Mouse (Mus musculus) left cerebral cortex, postnatal 14 days (tissue): ENCODE measurements around the gene Mdm1. TPM values are rescaled to one million over a fixed set of nuclear protein-coding genes. Genes with fewer than 3 reads are reported as not detected.
"Not testable (repeated sequence)": the region's sequence is repeated elsewhere in the genome, so short reads cannot be mapped to it uniquely, and the experiment has no call there.

Source experiments
- DNase-seq, 2 experiments: peaks; one replicate each; pipeline ENCODE4 v3.0.0; 2021 to 2022; ENCODE audit warnings: low spot score in 2 of 2, mixed read lengths in 1 of 2
- intact Hi-C: fragments of 180-260 bp; cut with DNase I; formaldehyde crosslinking; loops from one replicate; pipeline ENCODE4 v1.15.1; 2025
- total RNA-seq, 2 experiments: library from RNA; stranded (reverse); gene quantifications; 2 replicates each; pipeline ENCODE4 v1.2.3; 2021

The Mdm1 gene
- total RNA-seq, 2 experiments from 2014 or later = 8.3 to 8.6 TPM

- intact Hi-C loops = not testable (repeated sequence)
Measured at GRCm38 (mm10) chr10:118175542-118175941, 33.9 kb downstream of the Mdm1 start.

GRCm38 (mm10) chr10:118178735-118179151 lies 37.1 kb downstream of the Mdm1 start:
- intact Hi-C loops = no loop called here

More at GRCm38 (mm10) chr10:118175542-118175941, 33.9 kb downstream of the Mdm1 start:
- not testable (repeated sequence) for DNase-seq

GRCm38 (mm10) chr10:118179265-118179664 lies 37.7 kb downstream of the Mdm1 start:
- intact Hi-C loops = no loop called here
- no peak for DNase-seq

More at GRCm38 (mm10) chr10:118178735-118179151, 37.1 kb downstream of the Mdm1 start:
- no peak for DNase-seq

- DNase-seq, intact Hi-C loops: not testable (repeated sequence)
Measured at GRCm38 (mm10) chr10:118195150-118195549, 53.5 kb downstream of the Mdm1 start.

GRCm38 (mm10) chr10:118204642-118205041 lies 63.0 kb downstream of the Mdm1 start, which contains the start of gene Il22:
Gene Il22 (plus strand): TSS chr10:118204942.
- DNase-seq = no peak
- intact Hi-C loops = no loop called here

GRCm38 (mm10) chr10:118215719-118216393 lies 74.2 kb downstream of the Mdm1 start:
- intact Hi-C loops, DNase-seq: not testable (repeated sequence)

Other genes starting within 250 kb of the Mdm1 start
- gene Il22, start 63.1 kb downstream of the Mdm1 start, total RNA-seq = not detected
- gene Gm32717, start 99.0 kb downstream of the Mdm1 start, total RNA-seq = under 1 TPM; 0.75 to 0.85 TPM
- under 1 TPM; 0.75 to 0.85 TPM for gene Gm32802, start 116.9 kb downstream of the Mdm1 start, total RNA-seq
- gene Iltifb, start 153.2 kb downstream of the Mdm1 start, total RNA-seq = not detected
- gene Gm9040, start 185.2 kb downstream of the Mdm1 start, total RNA-seq = not detected
- gene Gm9044, start 190.6 kb downstream of the Mdm1 start, total RNA-seq = not detected
- gene Gm9045, start 196.0 kb downstream of the Mdm1 start, total RNA-seq = not detected
- gene Gm9046, start 201.4 kb downstream of the Mdm1 start, total RNA-seq = not detected
- gene Gm9048, start 206.9 kb downstream of the Mdm1 start, total RNA-seq = not detected
- gene Gm9049, start 212.3 kb downstream of the Mdm1 start, total RNA-seq = not detected